Mouse (Mus musculus) embryonic facial prominence, embryonic 12.5 days (tissue): ENCODE data around the gene Srcin1. TPM values are rescaled to one million over a fixed set of nuclear protein-coding genes. Genes with fewer than 3 reads are reported as not detected.

Experiments
- ATAC-seq: fragments of 200-750 bp; cut with Nextera tagmentation; 2 replicates; pipeline ENCODE4 v1.8.0; 2017; ENCODE audit not compliant: insufficient number of reproducible peaks, insufficient read depth, low FRiP score, low TSS enrichment
- H3K27ac ChIP-seq: fragments of 300-500 bp; sonication (generic); 2 replicates; pipeline ENCODE4 v1.5.1; 2016; ENCODE audit warnings: mild to moderate bottlenecking
- H3K27me3 ChIP-seq: fragments of 300-500 bp; sonication (generic); 2 replicates; pipeline ENCODE4 v1.6.1; 2016; ENCODE audit warnings: mild to moderate bottlenecking, moderate library complexity
- H3K36me3 ChIP-seq: fragments of 300-500 bp; sonication (generic); 2 replicates; pipeline ENCODE4 v1.6.1; 2016; ENCODE audit warnings: mild to moderate bottlenecking
- H3K4me1 ChIP-seq: fragments of 300-500 bp; sonication (generic); 2 replicates; pipeline ENCODE4 v1.6.1; 2016
- H3K4me2 ChIP-seq: fragments of 300-500 bp; sonication (generic); replicated peaks from 2 replicates; pipeline ENCODE4 v1.6.1; 2016; ENCODE audit warnings: mild to moderate bottlenecking, moderate library complexity
- H3K4me3 ChIP-seq: fragments of 300-500 bp; sonication (generic); 2 replicates; pipeline ENCODE4 v1.5.1; 2016; ENCODE audit warnings: mild to moderate bottlenecking
- H3K9ac ChIP-seq: fragments of 300-500 bp; sonication (generic); 2 replicates; pipeline ENCODE4 v1.6.1; 2016; ENCODE audit warnings: mild to moderate bottlenecking, moderate library complexity
- H3K9me3 ChIP-seq: fragments of 300-500 bp; sonication (generic); 2 replicates; pipeline ENCODE4 v1.6.1; 2016; ENCODE audit warnings: mild to moderate bottlenecking, moderate library complexity
- WGBS: fragments of 180-500 bp; shearing (Covaris S2); methylation state at CpG from one replicate; pipeline ENCODE4 v1.1.7; 2016; 5-methylcytosine and 5-hydroxymethylcytosine counted together
- polyA plus RNA-seq: library from polyadenylated mRNA; unstranded; fragments of >200 nt; fragmentation: Nextera tagmentation; extraction: Ambion mirVana; gene quantifications from 2 replicates; pipeline ENCODE4 v1.2.1, GENCODE M21; 2016

The Srcin1 gene
- polyA plus RNA-seq, 1 experiment from 2014 or later, result 1.00 TPM

DNA sequence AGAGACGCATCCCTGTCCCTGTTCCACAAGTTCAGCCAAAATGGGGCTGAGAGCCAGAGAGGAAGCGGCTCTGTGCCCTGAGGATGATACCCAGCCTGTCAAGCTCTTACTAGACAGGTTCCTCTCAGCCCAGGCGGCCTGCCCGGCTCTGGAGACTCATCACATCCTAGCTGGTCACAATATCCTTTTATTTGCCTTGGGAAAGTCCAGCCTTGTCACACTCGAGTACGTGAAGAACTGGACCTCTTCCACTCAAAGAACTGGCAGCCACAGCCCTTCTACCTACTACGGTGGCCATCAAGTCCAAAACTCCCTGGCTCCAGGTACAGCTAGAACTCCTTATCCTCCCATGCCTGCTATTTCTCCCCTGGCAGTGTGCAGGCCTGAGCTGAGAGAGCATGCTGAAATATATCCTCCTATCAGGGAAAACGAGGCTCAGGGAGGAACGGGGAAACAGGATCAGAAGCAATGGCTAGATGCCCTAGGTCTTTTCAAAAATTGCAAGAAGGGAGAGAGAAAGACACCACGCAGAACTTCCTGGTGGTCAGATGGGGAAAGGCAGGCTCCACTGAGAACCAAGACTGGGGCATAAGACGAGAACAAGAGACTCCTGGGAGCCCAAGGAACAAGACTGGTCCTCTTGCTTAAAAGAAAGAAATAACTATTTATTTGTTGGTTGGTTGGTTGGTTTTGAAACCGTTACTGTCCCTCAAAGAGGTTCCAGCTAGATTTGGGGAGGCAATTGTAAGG is 27.9 kb downstream of the Srcin1 start:
- H3K4me1 ChIP-seq, result peaks cover 26% of the 10 kb centered on the region
- no peaks in the 10 kb centered on the region for H3K36me3 ChIP-seq
- H3K9ac ChIP-seq, result no peak overlapping the region
- 56% methylated on average over 12 of the region's 12 CpGs for WGBS
- H3K4me2 ChIP-seq, result no peak overlapping the region
- peaks cover 97% of the 10 kb centered on the region for H3K27me3 ChIP-seq
- H3K4me3 ChIP-seq, result no peak overlapping the region
- H3K9me3 ChIP-seq, result no peaks in the 10 kb centered on the region
- ATAC-seq, result no peak
- H3K27ac ChIP-seq, result no peak overlapping the region

DNA sequence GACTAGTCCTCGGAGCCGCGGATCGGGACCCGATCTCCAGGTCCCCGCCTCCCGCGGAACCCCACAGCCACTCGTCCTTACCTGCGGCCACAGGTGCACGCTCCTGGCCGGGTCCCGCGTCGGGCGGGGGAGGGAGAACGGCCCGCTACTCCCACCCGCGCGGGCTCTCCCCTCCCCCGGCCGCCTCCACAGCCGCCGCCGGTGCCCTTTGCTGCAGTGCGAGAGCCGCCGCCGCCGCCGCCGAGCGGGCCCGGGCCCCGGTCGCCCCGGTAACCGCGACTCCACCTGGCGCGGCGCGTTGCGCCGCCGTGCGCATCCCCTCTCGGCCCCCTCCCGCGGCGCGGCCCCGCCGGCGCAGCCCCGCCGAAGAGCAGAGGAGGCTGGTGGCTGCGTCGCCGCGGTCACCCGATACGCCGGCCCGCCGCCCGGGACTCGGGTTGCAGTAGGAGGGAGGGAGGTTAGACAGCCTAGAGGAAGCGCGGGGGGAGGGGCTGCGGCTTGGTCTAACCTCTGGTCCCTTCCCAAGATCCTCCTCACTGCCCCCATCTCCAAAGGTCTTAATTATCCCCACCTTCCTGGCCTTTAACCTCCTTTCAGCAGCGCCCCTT is 29.1 kb downstream of the Srcin1 start:
- peak overlapping the region; percentile 100 for H3K4me2 ChIP-seq
- peak overlapping the region; percentile 57 for H3K9ac ChIP-seq
- peak; percentile 54 for ATAC-seq
- H3K4me3 ChIP-seq, result peak overlapping the region; percentile 61
- under 1% methylated on average over 61 of the region's 73 CpGs for WGBS
- H3K27me3 ChIP-seq, result peaks cover 91% of the 10 kb centered on the region
- no peak overlapping the region for H3K27ac ChIP-seq
- no peaks in the 10 kb centered on the region for H3K9me3 ChIP-seq
- H3K36me3 ChIP-seq, result no peaks in the 10 kb centered on the region
- H3K4me1 ChIP-seq, result peaks cover 18% of the 10 kb centered on the region

DNA sequence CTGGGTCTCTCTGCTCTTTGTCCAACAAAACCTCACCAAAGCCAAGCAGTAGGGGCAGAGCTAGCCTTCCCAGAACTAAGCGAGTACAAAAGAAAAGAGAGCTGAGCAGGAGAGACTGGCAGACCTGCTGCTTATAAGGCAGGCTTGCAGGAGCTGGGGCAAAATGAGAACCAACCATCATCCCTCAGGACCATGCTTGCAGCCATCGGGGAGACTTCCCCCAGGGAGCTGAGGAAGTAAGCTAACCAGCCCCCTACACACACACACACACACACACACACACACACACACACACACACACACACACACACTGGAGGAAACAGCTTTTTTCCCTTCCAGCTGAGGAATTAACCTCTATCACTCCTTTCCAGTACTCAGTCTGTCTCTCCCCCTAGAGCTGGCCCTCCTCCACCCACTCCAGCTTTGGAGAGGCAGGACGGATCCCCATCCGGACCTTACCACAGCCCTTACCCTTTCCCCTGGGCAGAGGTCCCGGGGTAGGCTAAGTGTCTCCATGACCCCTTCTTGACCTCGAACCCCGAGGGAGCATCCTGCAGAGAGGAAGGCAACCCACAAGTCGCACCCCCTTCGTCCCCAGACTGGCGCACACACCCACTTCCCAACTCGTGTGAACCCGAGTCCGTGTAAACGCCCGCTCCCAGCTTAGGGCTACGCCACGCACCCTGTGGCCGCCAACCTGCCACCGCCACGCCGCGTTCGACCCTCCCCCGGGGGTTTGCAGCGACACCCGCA is 30.0 kb downstream of the Srcin1 start:
- Histone ChIP-seq H3K27ac (no peak overlapping the region), H3K9ac (peak overlapping the region; percentile 57), H3K4me1 (peaks cover 13% of the 10 kb centered on the region), H3K27me3 (peaks cover 82% of the 10 kb centered on the region), H3K9me3 (no peaks in the 10 kb centered on the region), H3K4me3 (peak overlapping the region; percentile 61), H3K36me3 (no peaks in the 10 kb centered on the region), H3K4me2 (peak overlapping the region; percentile 100)
- ATAC-seq, result no peak
- 2% methylated on average over 26 of the region's 26 CpGs for WGBS

DNA sequence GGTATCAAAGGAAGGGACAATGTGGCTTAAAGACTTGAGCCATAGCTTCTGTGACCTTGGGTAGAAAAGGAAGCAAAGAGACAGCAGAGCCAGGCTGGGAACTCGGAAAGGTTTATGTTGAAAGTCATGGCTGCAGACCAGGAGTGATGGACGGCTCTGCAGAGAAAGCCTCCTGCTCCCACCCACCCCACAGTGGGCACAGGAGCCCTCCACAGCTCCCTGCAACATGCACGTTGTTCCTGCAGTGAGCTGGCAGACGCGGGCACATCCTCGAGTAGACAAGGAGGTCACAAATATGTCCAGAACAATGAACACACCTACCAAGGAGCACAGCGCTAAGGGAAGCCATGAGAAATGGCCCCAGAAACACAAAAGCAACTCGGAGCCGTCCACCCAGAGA is 32.1 kb downstream of the Srcin1 start:
- Histone ChIP-seq H3K36me3 (no peaks in the 10 kb centered on the region), H3K9ac (no peak overlapping the region), H3K4me3 (no peak overlapping the region), H3K27me3 (peaks cover 73% of the 10 kb centered on the region), H3K4me2 (no peak overlapping the region), H3K4me1 (peaks cover 13% of the 10 kb centered on the region), H3K27ac (no peak overlapping the region), H3K9me3 (no peaks in the 10 kb centered on the region)
- 84% methylated on average over 9 of the region's 9 CpGs for WGBS
- no peak for ATAC-seq

DNA sequence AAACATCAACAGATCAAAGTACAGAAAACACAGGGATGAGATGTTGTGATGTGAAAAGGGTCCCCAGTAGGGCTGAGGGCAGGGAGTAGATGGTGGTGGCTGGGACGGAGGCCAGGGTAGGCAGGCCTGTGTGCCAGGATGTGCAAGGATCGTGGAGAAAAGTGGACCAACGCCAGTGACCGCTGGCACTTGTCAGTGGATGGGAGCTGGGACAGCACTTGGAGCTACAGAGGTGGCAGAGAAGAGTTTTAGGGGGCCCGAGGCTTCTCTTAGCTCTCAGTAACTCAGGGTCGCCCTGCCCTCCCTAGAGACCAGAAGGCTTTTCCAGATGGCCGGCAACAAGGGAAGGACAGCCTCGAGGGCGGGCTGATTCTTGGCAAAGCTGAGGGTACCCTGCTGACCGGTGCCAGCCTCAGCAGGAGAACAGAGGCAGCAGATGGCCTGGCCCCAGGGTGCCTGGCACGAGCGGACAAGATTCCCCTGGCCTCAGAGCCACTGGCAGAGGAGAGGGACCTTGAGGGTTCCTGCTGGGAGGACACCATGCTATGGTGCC is 32.7 kb downstream of the Srcin1 start:
- peaks cover 13% of the 10 kb centered on the region for H3K4me1 ChIP-seq
- no peak overlapping the region for H3K9ac ChIP-seq
- no peaks in the 10 kb centered on the region for H3K36me3 ChIP-seq
- H3K9me3 ChIP-seq, result no peaks in the 10 kb centered on the region
- 56% methylated on average over 12 of the region's 12 CpGs for whole genome bisulfite sequencing
- ATAC-seq, result no peak
- peaks cover 71% of the 10 kb centered on the region for H3K27me3 ChIP-seq
- no peak overlapping the region for H3K4me3 ChIP-seq
- H3K4me2 ChIP-seq, result no peak overlapping the region
- no peak overlapping the region for H3K27ac ChIP-seq

DNA sequence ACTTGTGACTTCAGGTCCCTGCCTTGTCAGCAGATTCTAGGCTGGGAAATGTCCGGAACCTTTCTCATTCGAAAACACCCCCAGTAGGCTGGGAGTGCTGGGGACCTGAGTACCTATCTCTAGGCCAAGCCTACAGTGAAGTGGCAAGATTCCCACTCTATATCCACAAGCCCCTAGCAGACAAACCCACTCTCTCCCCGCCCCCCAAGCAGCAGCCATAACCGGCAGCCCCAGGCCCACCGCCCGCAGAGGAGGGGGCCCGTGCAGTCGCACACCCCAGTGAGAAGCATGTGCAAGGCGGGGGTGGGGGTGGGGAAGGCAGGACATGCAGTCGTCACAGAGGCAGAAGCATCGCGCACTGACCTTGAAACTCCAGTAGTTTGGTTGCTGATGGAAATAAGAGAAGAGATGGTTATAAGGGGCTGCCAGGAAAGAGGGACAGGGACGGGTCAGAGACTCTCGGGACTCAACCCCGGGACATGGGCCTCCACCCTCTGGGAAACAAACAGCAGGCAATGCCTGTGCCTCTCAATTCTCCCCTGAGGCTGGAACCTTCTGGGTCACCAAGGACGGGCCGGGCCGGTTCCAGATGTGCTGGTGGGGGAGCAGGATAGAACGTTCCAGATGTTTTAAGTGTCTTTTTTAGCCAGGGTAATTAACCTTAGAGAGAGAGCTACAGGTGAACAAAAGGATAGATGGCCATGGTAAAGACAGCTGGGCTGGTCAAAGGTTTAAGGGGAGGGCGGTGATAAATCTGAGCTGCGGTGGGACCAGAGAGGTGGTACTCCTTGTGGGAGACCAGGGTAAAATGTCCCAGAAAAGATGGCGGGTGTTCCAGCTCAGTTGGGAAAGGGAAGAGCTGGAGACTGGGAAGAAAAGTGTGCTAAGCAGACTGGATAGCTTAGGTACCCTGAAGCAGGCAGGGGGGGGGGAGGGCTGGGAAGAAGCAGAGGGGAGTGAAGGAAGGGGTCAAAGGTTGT is 33.5 kb downstream of the Srcin1 start:
- H3K27me3 ChIP-seq, result peaks cover 71% of the 10 kb centered on the region
- H3K27ac ChIP-seq, result no peak overlapping the region
- no peaks in the 10 kb centered on the region for H3K9me3 ChIP-seq
- no peaks in the 10 kb centered on the region for H3K36me3 ChIP-seq
- no peak overlapping the region for H3K4me2 ChIP-seq
- 63% methylated on average over 22 of the region's 22 CpGs for WGBS
- H3K4me1 ChIP-seq, result peaks cover 17% of the 10 kb centered on the region
- H3K4me3 ChIP-seq, result no peak overlapping the region
- ATAC-seq, result no peak
- H3K9ac ChIP-seq, result no peak overlapping the region

DNA sequence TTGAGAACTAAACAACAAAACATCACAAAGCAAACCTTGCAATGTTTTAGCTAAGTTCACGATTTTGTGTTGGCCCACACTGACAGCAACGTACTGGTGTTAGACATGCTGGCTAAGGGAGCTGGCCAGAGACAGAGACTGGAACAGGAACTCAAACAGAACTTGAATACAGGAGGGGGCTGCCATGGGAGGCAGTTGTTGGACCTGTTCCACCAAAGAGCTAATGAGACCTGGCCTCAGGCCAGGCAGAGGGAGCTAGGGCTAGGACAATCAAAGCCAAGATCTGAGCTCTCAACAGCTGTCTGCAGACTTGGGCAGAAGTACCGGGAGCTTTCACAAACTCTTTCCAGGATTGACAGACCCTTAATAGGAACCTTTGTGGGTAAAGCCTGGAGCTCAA is 35.4 kb downstream of the Srcin1 start:
- no peaks in the 10 kb centered on the region for H3K9me3 ChIP-seq
- no peak for ATAC-seq
- no peak overlapping the region for H3K9ac ChIP-seq
- no peak overlapping the region for H3K4me2 ChIP-seq
- WGBS, result 46% methylated on average over 3 of the region's 3 CpGs
- peaks cover 19% of the 10 kb centered on the region for H3K4me1 ChIP-seq
- H3K27me3 ChIP-seq, result peaks cover 71% of the 10 kb centered on the region
- no peak overlapping the region for H3K27ac ChIP-seq
- H3K36me3 ChIP-seq, result no peaks in the 10 kb centered on the region
- H3K4me3 ChIP-seq, result no peak overlapping the region

DNA sequence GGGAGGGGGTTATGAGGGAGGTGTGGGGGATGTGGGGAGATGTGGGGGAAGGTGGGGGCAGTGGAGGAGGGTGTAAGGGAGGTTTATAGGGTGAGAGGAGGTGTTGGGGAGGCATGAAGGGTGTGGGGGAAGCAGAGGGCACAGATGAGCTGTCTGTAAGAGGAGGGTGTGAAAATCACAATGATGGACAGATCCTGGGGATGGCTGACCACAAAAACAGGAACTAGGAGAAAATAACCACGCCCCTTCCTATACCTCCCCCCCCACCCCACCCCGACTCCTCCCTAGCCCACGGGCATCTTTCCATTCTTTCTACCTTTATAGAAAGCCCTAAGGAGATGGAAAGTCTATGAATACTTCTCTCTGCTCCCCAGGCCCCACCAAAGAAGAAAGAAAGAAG is 35.9 kb downstream of the Srcin1 start:
- peaks cover 21% of the 10 kb centered on the region for H3K4me1 ChIP-seq
- no peak for ATAC-seq
- H3K4me3 ChIP-seq, result no peak overlapping the region
- H3K27me3 ChIP-seq, result peaks cover 71% of the 10 kb centered on the region
- H3K9ac ChIP-seq, result no peak overlapping the region
- 59% methylated on average over 3 of the region's 3 CpGs for WGBS
- no peaks in the 10 kb centered on the region for H3K9me3 ChIP-seq
- no peaks in the 10 kb centered on the region for H3K36me3 ChIP-seq
- no peak overlapping the region for H3K4me2 ChIP-seq
- no peak overlapping the region for H3K27ac ChIP-seq

DNA sequence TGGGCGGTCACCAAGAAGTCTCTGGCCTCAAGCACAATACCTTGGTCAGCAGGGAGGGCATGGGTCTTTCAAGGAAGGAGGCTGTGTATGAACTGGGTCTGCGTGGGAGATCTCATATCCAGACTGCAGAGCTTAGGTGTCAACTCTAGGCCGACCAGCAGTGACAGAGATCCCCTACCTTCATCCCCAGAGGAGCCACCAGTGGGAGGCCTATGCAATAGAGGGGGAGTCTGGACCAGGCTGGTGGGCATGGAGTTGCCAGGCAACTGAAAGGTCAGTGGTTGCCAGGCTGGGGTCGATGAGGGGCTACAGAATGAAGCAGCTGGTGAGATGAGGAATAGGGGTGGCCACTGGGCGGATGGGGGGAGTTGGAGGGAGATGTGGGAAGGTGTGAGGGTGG is 36.4 kb downstream of the Srcin1 start:
- ATAC-seq, result no peak
- Histone ChIP-seq H3K4me3 (no peak overlapping the region), H3K4me2 (no peak overlapping the region), H3K27me3 (peaks cover 72% of the 10 kb centered on the region), H3K4me1 (peaks cover 26% of the 10 kb centered on the region), H3K9me3 (no peaks in the 10 kb centered on the region), H3K36me3 (no peaks in the 10 kb centered on the region), H3K27ac (no peak overlapping the region), H3K9ac (no peak overlapping the region)
- 78% methylated on average over 5 of the region's 5 CpGs for WGBS

DNA sequence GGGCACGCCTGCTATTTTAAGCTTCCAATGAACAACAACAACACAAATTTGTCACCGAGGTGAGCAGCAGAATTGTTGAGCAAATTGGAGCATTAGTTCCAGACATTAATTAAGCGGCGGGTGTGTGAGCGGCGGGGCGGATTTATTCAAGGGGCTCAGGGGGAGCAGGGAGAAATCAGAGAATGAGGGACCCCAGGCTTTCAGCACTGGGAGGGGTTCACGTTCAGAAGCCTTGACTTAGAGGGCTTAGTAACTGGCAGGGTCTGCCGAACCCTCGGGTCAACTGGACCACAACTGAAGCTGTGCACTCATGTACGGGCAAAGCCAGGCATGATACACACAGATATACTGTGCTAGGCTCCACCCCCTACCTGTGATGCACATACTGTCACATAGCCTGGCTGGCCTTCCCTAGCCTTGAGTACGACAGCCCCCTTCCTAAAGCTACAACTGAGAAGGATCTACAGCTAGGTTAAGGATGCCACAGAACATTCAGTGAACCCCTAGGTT is 38.4 kb downstream of the Srcin1 start:
- 21% methylated on average over 12 of the region's 12 CpGs for WGBS
- Histone ChIP-seq H3K9ac (no peak overlapping the region), H3K4me2 (peak overlapping the region; percentile 75), H3K4me3 (peak overlapping the region; percentile 43), H3K9me3 (no peaks in the 10 kb centered on the region), H3K4me1 (peaks cover 35% of the 10 kb centered on the region), H3K27ac (no peak overlapping the region), H3K36me3 (no peaks in the 10 kb centered on the region), H3K27me3 (peaks cover 76% of the 10 kb centered on the region)
- no peak for ATAC-seq
